Comparison of ENCODE assay signal across 11 mouse cellular contexts in the genomic region with DNA sequence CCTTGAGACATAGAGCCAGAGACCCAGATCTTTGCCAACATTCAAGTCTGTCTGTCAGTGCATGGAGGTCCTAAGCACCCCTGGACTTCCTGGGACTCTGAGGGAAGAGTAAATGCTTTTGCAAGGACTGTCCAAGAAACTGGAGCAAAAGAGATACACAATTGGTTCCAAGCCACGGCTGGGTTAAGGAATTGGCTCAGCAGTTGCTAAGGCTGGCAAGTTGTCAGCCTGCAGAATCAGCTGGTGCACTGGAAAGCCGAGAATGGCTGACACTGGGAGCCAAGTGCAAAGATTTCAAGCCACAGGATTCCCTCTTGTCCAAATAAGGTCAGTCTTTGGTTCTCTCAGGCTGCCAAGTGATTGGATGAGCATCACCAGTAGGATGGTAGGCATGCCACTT.
DNase-seq lines count a peak whose midpoint lies in the region; ATAC-seq and TF ChIP-seq lines count a peak whose summit lies in the region.
"Had no signal": no experiment of that assay in that cellular context is flagged by ENCODE, and none has a peak within 500 bp of the region (broad histone marks: within the 10 kb centered on the region; RNA-seq: fewer than 3 reads in every experiment).

No protein-coding gene starts in this region.

- H3K4me2 ChIP-seq in heart, embryonic 12.5 days: no peak overlapping the region
- H3K4me2 ChIP-seq in midbrain, embryonic 14.5 days (ENCODE audit: low read length): no peak overlapping the region
- no peak overlapping the region for H3K4me2 ChIP-seq in kidney, embryonic 15.5 days
- H3K4me2 ChIP-seq in intestine, postnatal 0 days (replicated peaks; ENCODE audit: low read depth): no peak overlapping the region
- H3K4me2 ChIP-seq: midbrain, embryonic 12.5 days had no signal

- DNase-seq in heart, adult 11 months: peak; percentile 88
- peak; percentile 9 for DNase-seq in midbrain, embryonic 10.5 days (ENCODE audit: low spot score)
- DNase-seq in midbrain, embryonic 14.5 days: no peak
- DNase-seq in cerebellum, adult 18-20 months: peak; percentile 50 to 57
- DNase-seq in heart, postnatal 14 days: peak; percentile 30 to 55
- DNase-seq: kidney, adult 8-10 months; retina, postnatal 1 day had no signal

- no peak overlapping the region for H3K27ac ChIP-seq in heart, embryonic 12.5 days (ENCODE audit: poor library complexity, severe bottlenecking)
- no peak overlapping the region for H3K27ac ChIP-seq in midbrain, embryonic 10.5 days (replicated peaks)
- H3K27ac ChIP-seq in midbrain, embryonic 14.5 days (replicated peaks; ENCODE audit: low read depth, low read length): no peak overlapping the region
- no peak overlapping the region for H3K27ac ChIP-seq in kidney, embryonic 15.5 days
- H3K27ac ChIP-seq in intestine, postnatal 0 days (ENCODE audit: low read depth, low read length): no peak overlapping the region
- H3K27ac ChIP-seq: midbrain, embryonic 12.5 days had no signal

- no peaks in the 10 kb centered on the region for H3K36me3 ChIP-seq in heart, embryonic 12.5 days
- no peaks in the 10 kb centered on the region for H3K36me3 ChIP-seq in midbrain, embryonic 10.5 days
- no peaks in the 10 kb centered on the region for H3K36me3 ChIP-seq in midbrain, embryonic 14.5 days (ENCODE audit: control insufficient read depth, insufficient read depth, low read length)
- H3K36me3 ChIP-seq in kidney, embryonic 15.5 days: no peaks in the 10 kb centered on the region
- no peaks in the 10 kb centered on the region for H3K36me3 ChIP-seq in intestine, postnatal 0 days (ENCODE audit: control insufficient read depth, insufficient read depth)
- H3K36me3 ChIP-seq: midbrain, embryonic 12.5 days had no signal

- H3K4me3 ChIP-seq in heart, embryonic 12.5 days: no peak overlapping the region
- H3K4me3 ChIP-seq in midbrain, embryonic 10.5 days: no peak overlapping the region
- H3K4me3 ChIP-seq in midbrain, embryonic 14.5 days (replicated peaks; ENCODE audit: low read depth, low read length): no peak overlapping the region
- H3K4me3 ChIP-seq in kidney, embryonic 15.5 days (replicated peaks): no peak overlapping the region
- H3K4me3 ChIP-seq in intestine, postnatal 0 days (ENCODE audit: low read depth, low read length): no peak overlapping the region
- H3K4me3 ChIP-seq: midbrain, embryonic 12.5 days had no signal

- peaks cover 9% of the 10 kb centered on the region for H3K27me3 ChIP-seq in heart, embryonic 12.5 days (replicated peaks)
- H3K27me3 ChIP-seq in midbrain, embryonic 10.5 days (ENCODE audit: low read depth, poor library complexity, severe bottlenecking): no peaks in the 10 kb centered on the region
- H3K27me3 ChIP-seq in midbrain, embryonic 14.5 days (ENCODE audit: control insufficient read depth, insufficient read depth, low read length): no peaks in the 10 kb centered on the region
- no peaks in the 10 kb centered on the region for H3K27me3 ChIP-seq in kidney, embryonic 15.5 days
- no peaks in the 10 kb centered on the region for H3K27me3 ChIP-seq in intestine, postnatal 0 days (replicated peaks; ENCODE audit: control insufficient read depth, insufficient read depth, low read length)

- WGBS in heart, embryonic 12.5 days: 53% methylated on average over 2 of the region's 2 CpGs
- 73% methylated on average over 2 of the region's 2 CpGs for WGBS in midbrain, embryonic 10.5 days
- WGBS in midbrain, embryonic 14.5 days: 58% methylated on average over 2 of the region's 2 CpGs
- 55% methylated on average over 2 of the region's 2 CpGs for WGBS in kidney, embryonic 15.5 days
- 53% methylated on average over 2 of the region's 2 CpGs for WGBS in intestine, postnatal 0 days

- ATAC-seq in heart, embryonic 12.5 days (ENCODE audit: insufficient number of reproducible peaks, low FRiP score): no peak
- ATAC-seq in midbrain, embryonic 14.5 days (ENCODE audit: low FRiP score, low TSS enrichment): no peak
- no peak for ATAC-seq in kidney, embryonic 15.5 days (replicated peaks; ENCODE audit: low FRiP score)
- no peak for ATAC-seq in intestine, postnatal 0 days

- no peaks in the 10 kb centered on the region for H3K4me1 ChIP-seq in heart, embryonic 12.5 days (replicated peaks)
- no peaks in the 10 kb centered on the region for H3K4me1 ChIP-seq in midbrain, embryonic 10.5 days
- H3K4me1 ChIP-seq in midbrain, embryonic 14.5 days (ENCODE audit: control insufficient read depth, insufficient read depth, low read length): no peaks in the 10 kb centered on the region
- no peaks in the 10 kb centered on the region for H3K4me1 ChIP-seq in kidney, embryonic 15.5 days
- H3K4me1 ChIP-seq in intestine, postnatal 0 days (replicated peaks; ENCODE audit: control insufficient read depth, insufficient read depth, low read length): no peaks in the 10 kb centered on the region
- H3K4me1 ChIP-seq: midbrain, embryonic 12.5 days had no signal

- intact Hi-C loops in heart, postnatal 14 days (cut with DNase I): no loop called here

- 0 out of 2 replicates have a peak, but pooled peaks cover 2% of the 10 kb centered on the region for H3K9me3 ChIP-seq in heart, embryonic 12.5 days (replicated peaks)
- no peaks in the 10 kb centered on the region for H3K9me3 ChIP-seq in midbrain, embryonic 10.5 days (replicated peaks)
- no peaks in the 10 kb centered on the region for H3K9me3 ChIP-seq in midbrain, embryonic 14.5 days (ENCODE audit: control insufficient read depth, low read length)
- no peaks in the 10 kb centered on the region for H3K9me3 ChIP-seq in kidney, embryonic 15.5 days (replicated peaks)
- H3K9me3 ChIP-seq in intestine, postnatal 0 days (ENCODE audit: control insufficient read depth): no peaks in the 10 kb centered on the region
- H3K9me3 ChIP-seq: midbrain, embryonic 12.5 days had no signal

- no peak overlapping the region for H3K9ac ChIP-seq in heart, embryonic 12.5 days
- no peak overlapping the region for H3K9ac ChIP-seq in midbrain, embryonic 14.5 days (replicated peaks; ENCODE audit: low read length)
- no peak overlapping the region for H3K9ac ChIP-seq in kidney, embryonic 15.5 days
- no peak overlapping the region for H3K9ac ChIP-seq in intestine, postnatal 0 days (ENCODE audit: low read depth, low read length)
- H3K9ac ChIP-seq: midbrain, embryonic 12.5 days had no signal

- TF ChIP-seq CTCF in intestine, postnatal 0 days (IDR thresholded peaks at IDR 0.05; ENCODE audit: low read depth): no peak
